Mouse (Mus musculus) MEL (cell line): ENCODE measurements at regions not wholly inside any gene's neighbourhood (a gene's known extent, or its start where the extent isn't known, plus 50 kb on each side); places are given as distances from the start of the nearest gene placed in this dataset.

ENCODE experiments used
- DNase-seq: peaks from one replicate; pipeline ENCODE4 v3.0.0; 2011; ENCODE audit warnings: low read depth, low spot score
- H3K27ac ChIP-seq: 2 replicates; pipeline ENCODE4 v1.5.1; 2012; ENCODE audit warnings: low read depth, mild to moderate bottlenecking, control low read depth, low read length, moderate library complexity; ENCODE audit not compliant: control insufficient read depth
- H3K27me3 ChIP-seq, 2 experiments: fragments of 150-350 bp in 1 of 2; sonication (generic) in 1 of 2; 2 replicates each; pipeline ENCODE4 v1.6.1; 2012; ENCODE audit warnings: low read length in 2 of 2, mild to moderate bottlenecking in 2 of 2, improper control_type of control experiment in 1 of 2, moderate library complexity in 1 of 2; ENCODE audit not compliant: insufficient read depth in 2 of 2, control insufficient read depth in 1 of 2
- H3K36me3 ChIP-seq, 2 experiments: 2 replicates each; pipeline ENCODE4 v1.6.1; 2012 to 2014; ENCODE audit warnings: low read length in 2 of 2, improper control_type of control experiment in 1 of 2, inconsistent platforms in 1 of 2, mild to moderate bottlenecking in 1 of 2; ENCODE audit not compliant: insufficient read depth in 2 of 2, control insufficient read depth in 1 of 2
- H3K4me1 ChIP-seq, 2 experiments: fragments of 150-350 bp in 1 of 2; sonication (generic) in 1 of 2; 2 replicates each; pipeline ENCODE4 v1.6.1; 2012; ENCODE audit warnings: low read length in 2 of 2, improper control_type of control experiment in 1 of 2, mild to moderate bottlenecking in 1 of 2; ENCODE audit not compliant: insufficient read depth in 2 of 2, control insufficient read depth in 1 of 2
- H3K4me3 ChIP-seq, 2 experiments: fragments of 150-350 bp in 1 of 2; sonication (generic) in 1 of 2; 2 replicates each; pipeline ENCODE4 v1.5.1; 2012; ENCODE audit warnings: low read depth in 2 of 2, low read length in 2 of 2, mild to moderate bottlenecking in 2 of 2, moderate library complexity in 2 of 2, control low read depth in 1 of 2, improper control_type of control experiment in 1 of 2; ENCODE audit not compliant: control insufficient read depth in 1 of 2, insufficient read depth in 1 of 2
- H3K79me2 ChIP-seq: 2 replicates; pipeline ENCODE4 v1.6.1; 2012; ENCODE audit warnings: mild to moderate bottlenecking, low read length, moderate library complexity; ENCODE audit not compliant: control insufficient read depth, poor library complexity, insufficient read depth
- H3K9ac ChIP-seq: 2 replicates; pipeline ENCODE4 v1.6.1; 2012; ENCODE audit warnings: low read depth, mild to moderate bottlenecking, control low read depth, low read length, moderate library complexity; ENCODE audit not compliant: control insufficient read depth, poor library complexity, severe bottlenecking
- H3K9me3 ChIP-seq: fragments of 150-350 bp; sonication (generic); replicated peaks from 2 replicates; pipeline ENCODE4 v1.6.1; 2012; ENCODE audit warnings: mild to moderate bottlenecking, low read length, improper control_type of control experiment, moderate library complexity; ENCODE audit not compliant: insufficient read depth
- BHLHE40 ChIP-seq: IDR thresholded peaks from 2 replicates; pipeline ENCODE4 v1.6.1; 2012; ENCODE audit warnings: low read depth, mild to moderate bottlenecking, inconsistent platforms, low read length, improper control_type of control experiment, borderline replicate concordance
- CHD2 ChIP-seq: IDR thresholded peaks from 2 replicates; pipeline ENCODE4 v1.6.1; 2011; ENCODE audit warnings: low read length, improper control_type of control experiment
- E2F4 ChIP-seq: IDR thresholded peaks from 2 replicates; pipeline ENCODE4 v1.6.1; 2011; ENCODE audit warnings: low read depth, low read length, improper control_type of control experiment, borderline replicate concordance
- EP300 ChIP-seq, 2 experiments: IDR thresholded peaks; 2 replicates each; pipeline ENCODE4 v1.6.1; 2011; ENCODE audit warnings: improper control_type of control experiment in 2 of 2, low read length in 2 of 2, low read depth in 1 of 2, mild to moderate bottlenecking in 1 of 2
- JUND ChIP-seq: IDR thresholded peaks from 2 replicates; pipeline ENCODE4 v1.6.1; 2011; ENCODE audit warnings: low read depth, mild to moderate bottlenecking, improper control_type of control experiment, low read length
- MAX ChIP-seq: IDR thresholded peaks from 2 replicates; pipeline ENCODE4 v1.6.1; 2011; ENCODE audit warnings: low read length, improper control_type of control experiment
- MEF2A ChIP-seq: IDR thresholded peaks from 2 replicates; pipeline ENCODE4 v1.6.1; 2014; ENCODE audit warnings: low read depth, mild to moderate bottlenecking, inconsistent platforms, low read length, improper control_type of control experiment; ENCODE audit not compliant: poor library complexity, insufficient replicate concordance, severe bottlenecking; ENCODE audit errors: extremely low read depth
- MYB ChIP-seq: IDR thresholded peaks from 2 replicates; pipeline ENCODE4 v1.6.1; 2011; ENCODE audit warnings: mild to moderate bottlenecking, low read depth, low read length, improper control_type of control experiment
- MYC ChIP-seq: IDR thresholded peaks from 2 replicates; pipeline ENCODE4 v1.6.1; 2011; ENCODE audit warnings: low read depth, mild to moderate bottlenecking, low read length, improper control_type of control experiment, moderate library complexity
- NRF1 ChIP-seq: IDR thresholded peaks from 2 replicates; pipeline ENCODE4 v1.6.1; 2014; ENCODE audit warnings: low read depth, mild to moderate bottlenecking, inconsistent platforms, low read length, improper control_type of control experiment, moderate library complexity; ENCODE audit not compliant: poor library complexity, insufficient read depth, severe bottlenecking
- POLR2A ChIP-seq, 2 experiments: IDR thresholded peaks; 2 replicates each; pipeline ENCODE4 v1.6.1; 2011 to 2012; ENCODE audit warnings: low read length in 2 of 2, mild to moderate bottlenecking in 2 of 2, control low read depth in 1 of 2, improper control_type of control experiment in 1 of 2, low read depth in 1 of 2, moderate library complexity in 1 of 2; ENCODE audit not compliant: control insufficient read depth in 1 of 2, insufficient read depth in 1 of 2, poor library complexity in 1 of 2
- POLR2AphosphoS2 ChIP-seq: IDR thresholded peaks from 2 replicates; pipeline ENCODE4 v1.6.1; 2011; ENCODE audit warnings: low read length, improper control_type of control experiment
- POLR2AphosphoS5 ChIP-seq: IDR thresholded peaks from 2 replicates; pipeline ENCODE4 v1.6.1; 2012; ENCODE audit warnings: low read depth, borderline replicate concordance, mild to moderate bottlenecking, inconsistent platforms, low read length, moderate library complexity, mixed read lengths
- RCOR1 ChIP-seq: IDR thresholded peaks from 2 replicates; pipeline ENCODE4 v1.6.1; 2012; ENCODE audit warnings: low read depth, mild to moderate bottlenecking, inconsistent platforms, low read length, improper control_type of control experiment
- SIN3A ChIP-seq: IDR thresholded peaks from 2 replicates; pipeline ENCODE4 v1.6.1; 2012; ENCODE audit warnings: low read length, improper control_type of control experiment, inconsistent platforms
- SMC3 ChIP-seq: IDR thresholded peaks from 2 replicates; pipeline ENCODE4 v1.6.1; 2011; ENCODE audit warnings: low read depth, low read length, improper control_type of control experiment
- TCF12 ChIP-seq: IDR thresholded peaks from 2 replicates; pipeline ENCODE4 v1.6.1; 2014; ENCODE audit warnings: low read depth, mild to moderate bottlenecking, inconsistent platforms, low read length, improper control_type of control experiment, moderate library complexity
- UBTF ChIP-seq: IDR thresholded peaks from 2 replicates; pipeline ENCODE4 v1.6.1; 2012; ENCODE audit warnings: low read depth, mild to moderate bottlenecking, inconsistent platforms, low read length, improper control_type of control experiment, moderate library complexity, borderline replicate concordance; ENCODE audit not compliant: insufficient read depth
- ZC3H11A ChIP-seq: IDR thresholded peaks from 2 replicates; pipeline ENCODE4 v1.6.1; 2012; ENCODE audit warnings: low read depth, mild to moderate bottlenecking, inconsistent platforms, low read length, improper control_type of control experiment

DNA sequence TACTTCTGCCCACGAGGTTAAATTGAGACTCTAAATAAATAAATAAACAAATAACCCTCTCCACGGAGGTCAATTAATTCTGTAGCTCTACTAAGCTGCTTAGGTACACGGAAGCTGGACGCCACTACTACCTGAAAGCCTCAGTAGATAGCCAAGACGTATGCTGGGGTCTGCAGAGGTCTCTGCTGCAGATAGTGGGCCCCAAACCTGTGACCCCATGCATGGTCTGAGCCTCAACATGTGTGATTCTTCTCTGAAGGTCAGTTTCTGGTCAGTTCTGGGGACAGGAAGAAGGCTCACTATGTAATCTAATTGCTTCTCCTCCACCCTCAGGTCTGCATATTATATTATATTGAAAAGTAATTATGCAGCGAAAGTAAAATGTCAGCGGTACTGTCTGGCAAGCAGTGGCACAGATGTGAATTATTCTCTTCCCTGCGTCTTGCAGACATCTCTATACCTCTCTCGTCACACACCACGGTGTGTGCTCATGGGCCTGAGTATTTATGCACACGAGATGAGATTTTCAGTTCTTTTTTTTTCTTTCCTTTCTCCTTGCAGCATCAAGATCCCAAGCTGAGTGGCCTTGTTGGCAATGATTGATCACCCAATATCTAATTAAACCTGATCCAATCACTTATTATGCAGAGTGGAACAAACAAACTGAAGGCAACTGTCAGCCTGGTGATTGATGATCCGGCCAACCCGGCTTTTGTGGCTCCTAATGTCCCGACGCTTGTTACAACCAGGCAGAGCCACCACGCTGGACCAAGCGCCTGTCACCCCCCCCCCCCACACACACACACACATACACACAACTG lies 267.5 kb upstream of the Irx4 start:
- H3K9me3 ChIP-seq: no peaks in the 10 kb centered on the region
- TF ChIP-seq NRF1 (no peak), MYC (no peak), MAX (no peak), E2F4 (no peak), BHLHE40 (no peak), MYB (no peak), POLR2AphosphoS5 (no peak), POLR2AphosphoS2 (no peak), UBTF (no peak), ZC3H11A (no peak)
- H3K9ac ChIP-seq: no peak overlapping the region
- no peak for DNase-seq
- H3K4me3 ChIP-seq: no peak overlapping the region
- no peaks in the 10 kb centered on the region for H3K36me3 ChIP-seq
- H3K79me2 ChIP-seq: no peaks in the 10 kb centered on the region
- H3K27ac ChIP-seq: no peak overlapping the region
- no peaks in the 10 kb centered on the region for H3K4me1 ChIP-seq
- no peaks in the 10 kb centered on the region for H3K27me3 ChIP-seq

DNA sequence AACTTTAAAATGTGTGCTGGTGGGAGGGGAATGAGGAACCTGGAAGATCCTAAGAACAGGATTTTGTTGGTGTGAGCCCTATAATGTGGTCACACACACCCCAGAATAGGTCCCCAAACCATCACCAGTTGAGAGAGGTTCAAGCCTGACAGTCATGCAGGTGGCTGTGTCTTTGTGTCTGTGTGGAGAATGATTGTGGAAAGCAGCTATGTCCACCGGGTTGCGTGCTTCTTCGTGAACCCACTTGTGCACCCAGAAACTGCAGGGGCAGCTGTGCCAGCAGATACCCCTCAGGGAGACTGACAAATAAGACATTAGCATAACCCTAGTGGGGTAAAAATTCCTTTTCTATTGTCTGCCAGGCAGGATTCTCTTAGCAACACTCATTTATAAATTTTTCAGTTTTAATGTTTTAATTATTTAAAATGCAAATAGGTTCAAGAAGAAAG lies 266.8 kb upstream of the Irx4 start:
- no peaks in the 10 kb centered on the region for H3K9me3 ChIP-seq
- H3K79me2 ChIP-seq: no peaks in the 10 kb centered on the region
- H3K27ac ChIP-seq: no peak overlapping the region
- no peaks in the 10 kb centered on the region for H3K36me3 ChIP-seq
- no peak overlapping the region for H3K9ac ChIP-seq
- DNase-seq: no peak
- no peak overlapping the region for H3K4me3 ChIP-seq
- no peak for TF ChIP-seq JUND
- no peak for TF ChIP-seq TCF12
- H3K4me1 ChIP-seq: no peaks in the 10 kb centered on the region
- H3K27me3 ChIP-seq: no peaks in the 10 kb centered on the region

GRCm38 (mm10) chr13:72994538-72994937 lies 265.7 kb upstream of the Irx4 start:
- H3K4me1 ChIP-seq: no peaks in the 10 kb centered on the region
- DNase-seq: no peak
- no peak overlapping the region for H3K4me3 ChIP-seq
- no peaks in the 10 kb centered on the region for H3K27me3 ChIP-seq
- no peak overlapping the region for H3K27ac ChIP-seq
- no peak overlapping the region for H3K9ac ChIP-seq
- TF ChIP-seq RCOR1 (no peak), POLR2AphosphoS2 (no peak), SMC3 (no peak), MEF2A (no peak), CHD2 (no peak), EP300 (IDR thresholded peaks at IDR 0.05; ENCODE audit: low read depth in 1 of 2, low read length in 2 of 2) (no peak), TCF12 (no peak), SIN3A (no peak), ZC3H11A (no peak), POLR2A (IDR thresholded peaks at IDR 0.05; ENCODE audit: control insufficient read depth in 1 of 2, insufficient read depth in 1 of 2, low read depth in 1 of 2, low read length in 2 of 2, poor library complexity in 1 of 2) (no peak)
- H3K79me2 ChIP-seq: no peaks in the 10 kb centered on the region
- H3K9me3 ChIP-seq: no peaks in the 10 kb centered on the region
- no peaks in the 10 kb centered on the region for H3K36me3 ChIP-seq
